Mouse (Mus musculus): ENCODE results near the gene Gemin7. TPM values are rescaled to one million over a fixed set of nuclear protein-coding genes. Genes with fewer than 3 reads are reported as not detected.

Gemin7 gene
- polyA plus RNA-seq, 1 experiment = 95.2 TPM

DNA sequence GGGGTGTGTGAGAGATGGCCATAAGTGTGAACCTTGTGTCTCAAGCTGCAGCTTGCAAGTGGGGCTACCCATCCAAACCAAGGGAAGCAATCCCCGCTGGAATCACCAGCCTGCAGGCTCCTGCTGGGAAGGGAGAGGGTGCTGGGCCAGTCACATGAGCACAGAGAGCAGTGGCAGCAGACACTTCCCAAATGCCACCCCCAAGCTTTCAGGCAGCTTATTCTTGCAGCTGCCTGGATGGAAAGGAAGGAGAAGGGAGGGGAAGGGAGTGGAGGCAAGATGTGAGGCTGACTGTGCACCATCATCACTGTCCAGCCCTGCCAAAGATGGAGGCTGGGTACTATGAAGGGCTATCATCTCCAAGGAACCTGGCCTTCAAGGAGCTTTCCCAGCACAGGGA lies 23.2 kb downstream of the Gemin7 start:
- DNase-seq (ENCODE audit: low read depth, low spot score) = no peak
- WGBS = 87% methylated on average over 1 of the region's 1 CpGs

GRCm38 (mm10) chr7:19552443-19552842 lies 25.0 kb downstream of the Gemin7 start:
- DNase-seq (ENCODE audit: low read depth, low spot score) = no peak
- WGBS = 31% methylated on average over 2 of the region's 2 CpGs

DNA sequence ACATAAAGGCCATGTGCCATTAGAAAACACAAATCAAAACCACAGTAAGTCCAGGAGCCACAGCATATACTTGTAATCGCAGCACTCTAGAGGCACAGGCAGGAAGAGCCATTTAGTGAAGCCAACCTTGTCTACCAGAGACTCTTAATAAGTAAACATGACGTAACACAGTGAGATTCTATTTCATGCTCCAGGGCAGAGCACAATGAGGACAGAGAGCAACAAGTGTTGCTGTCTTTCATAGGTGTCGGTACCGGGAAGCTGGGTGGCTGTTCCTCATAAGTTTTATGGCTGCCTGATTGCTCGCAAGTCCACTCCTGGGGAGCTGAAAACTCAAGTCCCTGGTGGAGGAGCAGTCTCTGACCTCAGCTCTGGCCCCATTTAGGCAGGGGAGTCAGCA lies 25.8 kb downstream of the Gemin7 start:
- no peak for DNase-seq (ENCODE audit: low read depth, low spot score)
- WGBS = 25% methylated on average over 5 of the region's 5 CpGs

- no peak for DNase-seq (ENCODE audit: low read depth, low spot score)
- 39% methylated on average over 10 of the region's 10 CpGs for WGBS
Observed at GRCm38 (mm10) chr7:19549394-19549793, 28.0 kb downstream of the Gemin7 start.

- no peak for DNase-seq (ENCODE audit: low read depth, low spot score)
- 38% methylated on average over 2 of the region's 2 CpGs for WGBS
Observed at GRCm38 (mm10) chr7:19547344-19547969, 29.9 kb downstream of the Gemin7 start.

DNA sequence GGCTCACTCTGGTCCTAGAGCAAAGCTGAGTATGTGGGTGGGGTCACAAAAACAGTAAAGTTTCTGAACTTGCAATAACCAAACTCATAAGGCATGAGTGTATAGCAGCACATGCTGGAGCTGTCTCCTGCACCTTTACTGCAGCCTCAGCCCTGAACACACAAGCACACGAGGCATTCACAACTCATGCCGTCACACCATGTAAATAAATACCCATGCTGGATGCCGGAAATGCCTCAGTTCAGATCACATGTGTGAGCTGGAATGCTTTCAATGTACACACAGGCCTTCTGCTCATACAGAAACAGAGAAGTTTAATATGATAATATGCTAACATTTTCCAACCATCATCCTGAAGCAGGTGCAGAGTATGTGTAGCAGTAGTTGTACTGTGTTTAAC lies 31.4 kb downstream of the Gemin7 start:
- DNase-seq (ENCODE audit: low read depth, low spot score) = no peak
- WGBS = 14% methylated on average over 3 of the region's 3 CpGs

- DNase-seq (ENCODE audit: low read depth, low spot score) = no peak
- WGBS = 22% methylated on average over 6 of the region's 6 CpGs
Observed at GRCm38 (mm10) chr7:19543584-19543983, 33.8 kb downstream of the Gemin7 start.

DNA sequence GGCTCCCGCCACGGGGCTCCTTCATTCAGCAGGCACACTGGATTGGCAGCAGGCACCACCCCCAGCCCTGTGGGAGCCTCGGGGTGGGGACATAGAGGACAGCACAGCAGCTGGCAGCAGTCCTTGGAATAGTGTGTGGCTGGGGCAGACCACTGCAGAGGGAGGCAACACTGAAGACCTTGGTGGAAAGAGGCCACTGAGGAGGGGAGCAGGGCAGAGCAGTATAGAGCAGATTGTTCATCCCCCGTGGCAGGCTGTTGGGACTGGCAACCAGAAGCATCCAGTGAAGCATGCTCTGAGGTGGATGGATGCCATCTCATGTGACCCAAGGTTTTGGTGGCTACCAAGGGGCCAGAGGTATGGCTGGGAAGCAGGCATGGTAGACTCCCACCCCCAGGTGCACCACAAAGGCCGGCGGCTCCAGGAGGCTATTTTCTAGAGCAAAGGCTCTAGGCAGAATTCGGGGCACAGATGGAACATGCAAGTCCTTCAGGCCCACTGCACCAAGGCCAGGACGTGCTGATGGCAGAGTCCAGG lies 35.2 kb downstream of the Gemin7 start:
- WGBS = 44% methylated on average over 8 of the region's 8 CpGs
- no peak for DNase-seq (ENCODE audit: low read depth, low spot score)

DNA sequence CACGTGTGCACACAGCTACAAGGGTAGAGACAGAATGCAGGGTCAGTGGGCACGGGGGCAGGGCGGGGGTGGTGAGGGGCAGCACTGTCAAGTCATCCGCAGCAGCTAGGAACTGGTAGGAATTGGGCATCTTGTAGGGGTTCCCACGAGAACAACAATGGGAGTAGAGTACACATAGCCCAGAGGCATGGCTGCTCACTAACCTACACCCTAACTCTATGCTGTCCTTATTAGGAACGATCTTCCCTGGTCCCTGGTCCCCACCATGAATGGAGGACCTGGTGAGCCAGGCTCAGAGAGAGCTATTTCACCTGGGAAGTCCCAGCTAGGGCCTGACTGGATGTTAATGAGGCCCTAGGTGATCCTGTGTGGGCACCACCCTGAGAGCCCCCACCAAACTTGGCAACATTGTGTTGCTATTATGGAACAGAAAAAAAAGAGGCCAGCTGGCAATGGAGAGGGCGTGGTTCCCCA lies 35.7 kb downstream of the Gemin7 start:
- WGBS = 59% methylated on average over 7 of the region's 7 CpGs
- no peak for DNase-seq (ENCODE audit: low read depth, low spot score)

DNA sequence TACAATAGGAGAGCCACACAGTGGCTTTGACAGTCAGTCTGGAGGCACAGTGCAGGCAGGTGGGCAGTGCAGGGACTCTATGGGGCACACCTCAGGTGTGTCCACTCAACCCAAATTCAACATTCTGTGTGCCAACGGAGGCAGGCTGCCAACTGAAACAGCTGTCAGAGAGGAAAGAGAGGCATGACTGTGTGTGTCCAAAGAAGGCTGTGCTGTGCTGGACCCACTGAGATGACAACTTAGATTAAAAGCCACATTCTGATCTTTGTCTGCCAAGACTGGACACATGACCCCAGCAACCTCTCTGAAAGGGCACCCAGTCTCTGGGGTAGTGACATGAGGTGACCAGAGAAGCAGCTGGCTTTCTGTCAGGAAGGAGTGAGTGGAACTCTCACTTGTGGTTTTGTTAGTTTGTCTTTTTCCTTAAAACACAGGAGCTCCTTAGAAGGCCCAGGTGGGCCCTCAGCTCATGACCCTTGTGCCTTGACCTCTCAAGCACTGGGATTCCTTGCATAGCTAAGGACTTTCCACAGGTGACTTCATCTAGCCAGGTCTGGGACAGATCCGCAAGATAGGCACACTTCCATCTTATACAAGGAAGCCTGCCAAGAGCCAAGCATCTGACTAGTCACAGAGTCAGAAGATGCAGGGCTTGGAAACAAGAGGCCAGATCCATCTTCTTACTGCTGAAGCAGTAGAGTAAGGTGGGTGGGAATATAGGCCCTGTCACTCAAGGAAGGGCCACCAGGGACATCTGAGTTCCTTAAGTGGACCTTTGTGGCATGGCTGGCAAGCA lies 36.4 kb downstream of the Gemin7 start:
- 49% methylated on average over 2 of the region's 2 CpGs for WGBS
- no peak for DNase-seq (ENCODE audit: low read depth, low spot score)

DNA sequence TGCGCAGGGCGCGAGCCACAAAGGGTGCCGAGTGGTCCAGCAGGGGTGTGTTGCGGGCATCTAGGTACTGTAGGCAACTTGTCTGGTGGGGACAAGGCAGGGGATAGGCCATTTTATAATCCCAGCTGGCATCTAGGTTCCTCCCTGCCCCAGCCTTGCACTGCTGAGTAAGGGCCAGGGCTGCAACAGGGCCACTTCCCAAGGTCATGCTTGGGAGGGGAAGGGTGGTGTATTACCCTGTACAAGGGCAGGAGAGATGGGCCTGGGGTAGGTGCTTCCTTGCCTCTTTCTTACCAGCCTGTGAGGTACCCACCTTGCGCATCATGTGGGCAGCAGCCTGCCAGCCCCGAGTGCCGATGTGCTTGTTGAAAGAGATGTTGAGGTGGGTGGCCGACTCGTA lies 42.7 kb downstream of the Gemin7 start:
- no peak for DNase-seq (ENCODE audit: low read depth, low spot score)
- 93% methylated on average over 10 of the region's 10 CpGs for WGBS

DNA sequence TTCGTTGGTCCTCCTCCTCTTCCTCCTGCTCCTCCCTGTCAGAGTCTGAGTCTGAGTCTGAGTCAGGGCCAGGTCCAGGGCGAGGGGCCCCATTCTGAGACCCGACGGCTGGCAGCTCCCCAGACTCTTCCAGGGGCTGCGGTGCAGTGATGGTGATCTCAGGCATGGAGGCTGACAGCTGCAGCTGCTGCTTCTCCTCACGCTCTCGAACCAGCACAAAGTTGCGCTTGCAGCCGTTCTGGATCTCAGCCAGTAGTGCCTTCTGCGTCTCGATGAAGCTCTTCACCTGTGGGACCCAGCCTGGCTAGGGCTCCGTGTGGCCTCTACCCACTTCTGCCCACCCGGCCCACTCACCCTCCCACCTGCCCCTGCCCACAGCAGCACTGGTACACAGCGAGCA lies 45.2 kb downstream of the Gemin7 start:
- DNase-seq (ENCODE audit: low read depth, low spot score) = no peak
- 81% methylated on average over 14 of the region's 14 CpGs for WGBS

GRCm38 (mm10) chr7:19531077-19531476 lies 46.3 kb downstream of the Gemin7 start:
- WGBS = 37% methylated on average over 10 of the region's 10 CpGs
- peak; percentile 72 for DNase-seq (ENCODE audit: low read depth, low spot score)

DNA sequence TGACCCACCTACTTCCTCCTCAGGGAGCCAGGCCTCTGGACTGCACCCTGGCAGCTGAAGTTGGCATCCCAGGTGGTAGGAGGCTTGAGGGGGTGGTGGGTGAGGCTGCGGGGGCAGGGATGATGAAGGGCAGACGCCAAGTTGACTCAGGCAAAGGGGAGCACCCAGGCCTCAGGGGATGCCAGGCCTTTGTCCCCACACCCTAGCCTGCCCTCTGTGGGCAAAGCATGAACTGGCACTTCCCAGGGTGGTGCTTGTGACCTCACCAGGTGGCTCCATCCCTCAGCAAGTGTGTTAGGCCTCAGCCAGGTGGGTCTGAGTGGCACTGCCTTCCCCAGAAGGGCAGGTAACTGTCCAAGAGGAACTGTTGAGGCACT lies 52.3 kb downstream of the Gemin7 start:
- WGBS = 44% methylated on average over 2 of the region's 2 CpGs

DNA sequence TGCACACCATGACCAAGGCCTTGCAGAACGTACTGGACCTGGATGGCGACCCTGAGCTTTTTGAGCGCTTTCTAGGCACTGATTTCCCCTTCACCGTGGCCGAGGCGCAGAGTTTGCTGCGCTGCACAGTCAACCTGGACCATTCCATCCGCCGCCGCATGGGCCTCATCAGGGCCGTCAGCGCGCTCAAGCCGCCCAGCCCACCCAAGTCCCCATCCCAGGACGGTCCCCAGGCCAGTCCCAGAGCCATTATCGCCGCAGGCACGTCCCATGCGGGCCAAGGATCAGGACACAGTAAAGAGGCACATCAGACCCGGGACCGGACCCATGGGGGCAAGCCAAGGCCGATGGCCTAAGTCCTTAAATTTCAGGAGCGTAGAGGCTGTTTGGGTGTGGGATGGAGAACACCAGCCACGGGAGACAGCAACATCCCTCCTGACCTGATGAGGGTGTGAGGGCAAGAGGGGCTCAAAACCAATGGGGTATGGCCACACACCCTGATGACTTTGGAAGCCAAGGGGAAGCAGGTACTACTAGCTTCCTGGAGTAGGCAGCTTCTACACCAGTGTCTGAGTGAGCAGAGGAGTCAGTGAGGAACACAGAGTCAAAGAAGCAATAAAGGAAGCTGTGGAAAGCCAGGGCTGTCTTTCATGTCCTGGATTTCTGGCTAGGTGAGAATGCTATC lies 52.8 kb downstream of the Gemin7 start:
- WGBS = 19% methylated on average over 24 of the region's 24 CpGs
- no peak for DNase-seq (ENCODE audit: low read depth, low spot score)

More for the DNA sequence above, 52.3 kb downstream of the Gemin7 start:
- no peak for DNase-seq (ENCODE audit: low read depth, low spot score)

GRCm38 (mm10) chr7:19523757-19524419 lies 53.5 kb downstream of the Gemin7 start:
- DNase-seq (ENCODE audit: low read depth, low spot score) = no peak
- WGBS = under 1% methylated on average over 64 of the region's 64 CpGs

DNA sequence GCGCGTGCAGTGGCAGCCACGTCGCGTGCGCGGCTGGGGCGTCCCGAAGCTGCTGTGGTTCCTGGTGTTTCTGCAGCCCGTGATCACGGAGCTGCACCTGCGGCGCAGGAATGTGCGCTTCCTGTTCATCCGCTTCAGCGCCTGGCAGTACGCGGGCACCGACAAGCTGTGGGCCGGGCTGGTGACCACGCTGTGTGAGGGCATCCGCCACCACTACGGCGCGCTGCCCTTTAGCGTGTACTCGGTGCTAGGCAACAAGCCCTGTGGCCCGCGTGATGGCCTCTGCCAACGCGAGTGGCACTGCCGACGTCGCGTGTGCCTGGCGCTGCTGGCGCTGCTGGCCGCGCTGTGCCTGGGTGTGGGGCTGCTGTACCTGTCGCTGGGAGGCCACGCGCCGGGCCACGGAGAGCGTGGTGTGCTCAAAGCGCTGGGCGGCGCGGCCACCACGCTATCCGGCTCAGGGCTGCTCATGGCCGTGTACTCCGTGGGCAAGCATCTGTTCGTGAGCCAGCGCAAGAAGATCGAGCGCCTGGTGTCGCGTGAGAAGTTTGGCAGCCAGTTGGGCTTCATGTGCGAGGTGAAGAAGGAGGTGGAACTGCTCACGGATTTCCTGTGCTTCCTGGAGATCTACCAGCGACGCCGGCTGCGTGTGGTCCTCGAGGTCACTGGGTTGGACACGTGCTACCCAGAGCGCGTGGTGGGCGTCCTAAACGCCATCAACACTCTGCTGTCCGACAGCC lies 54.2 kb downstream of the Gemin7 start:
- 4% methylated on average over 72 of the region's 72 CpGs for WGBS
- no peak for DNase-seq (ENCODE audit: low read depth, low spot score)

- 20% methylated on average over 23 of the region's 23 CpGs for WGBS
- no peak for DNase-seq (ENCODE audit: low read depth, low spot score)
Observed at GRCm38 (mm10) chr7:19520032-19520431, 57.4 kb downstream of the Gemin7 start.

DNA sequence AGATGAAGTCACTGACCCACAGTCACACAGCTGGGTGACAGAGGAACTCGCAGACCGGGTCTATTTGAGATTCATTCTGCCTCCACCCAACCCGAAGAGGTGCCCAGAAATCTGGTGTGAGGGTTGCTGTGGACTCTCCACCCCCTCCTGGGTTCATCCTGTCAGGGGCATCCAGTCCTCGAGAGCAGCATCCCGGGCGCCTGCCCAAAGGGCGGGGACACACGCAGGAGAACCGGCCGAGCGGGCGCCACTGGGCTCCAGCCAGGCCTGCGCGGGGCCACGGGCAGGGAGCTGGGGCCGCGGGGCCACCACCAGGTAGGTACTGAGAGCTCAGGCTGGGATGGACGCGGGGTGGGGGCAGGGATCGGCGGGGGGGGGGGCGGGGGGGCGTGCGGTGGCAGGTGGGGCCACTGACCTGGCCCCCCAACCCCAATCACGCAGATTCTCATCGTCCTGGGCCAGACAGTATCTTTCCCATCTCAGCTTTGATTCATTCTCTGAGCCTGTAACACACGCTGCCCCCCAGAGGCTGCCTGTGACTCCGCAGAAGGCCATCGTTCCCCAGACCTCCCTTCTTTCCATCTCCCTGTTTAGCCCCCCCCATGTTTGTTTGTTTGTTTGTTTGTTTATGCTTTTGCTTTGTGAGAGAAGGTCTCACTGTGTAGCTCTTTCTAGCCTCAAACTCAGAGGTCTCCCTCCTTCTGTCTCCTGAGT lies 59.6 kb downstream of the Gemin7 start, which contains the start of gene Nkpd1:
Nkpd1 (plus strand) TSS at position 187 of the 714 bp plus-strand sequence.
- under 1% methylated on average over 20 of the region's 29 CpGs for WGBS
- DNase-seq (ENCODE audit: low read depth, low spot score) = no peak

All from large intestine, adult 2 months (tissue).